Mouse (Mus musculus) hindbrain, embryonic 11.5 days (tissue): ENCODE results near the gene Kctd15. TPM values are rescaled to one million over a fixed set of nuclear protein-coding genes. Genes with fewer than 3 reads are reported as not detected.

ENCODE experiments used
- ATAC-seq: fragments of 200-750 bp; cut with Nextera tagmentation; 2 replicates; pipeline ENCODE4 v1.8.0; 2017; ENCODE audit warnings: mild to moderate bottlenecking, moderate TSS enrichment, moderate library complexity; ENCODE audit not compliant: low FRiP score
- DNase-seq: peaks from one replicate; pipeline ENCODE4 v3.0.0-alpha.2; 2015; ENCODE audit warnings: low spot score
- H3K27ac ChIP-seq: fragments of 300-500 bp; sonication (generic); 2 replicates; pipeline ENCODE4 v1.5.1; 2014; ENCODE audit warnings: mild to moderate bottlenecking, low read depth, low read length
- H3K27me3 ChIP-seq: fragments of 300-500 bp; sonication (generic); 2 replicates; pipeline ENCODE4 v1.6.1; 2014; ENCODE audit warnings: mild to moderate bottlenecking, low read length, moderate library complexity, mixed read lengths; ENCODE audit not compliant: control insufficient read depth, insufficient read depth
- H3K36me3 ChIP-seq: fragments of 300-500 bp; sonication (generic); 2 replicates; pipeline ENCODE4 v1.6.1; 2014; ENCODE audit warnings: mild to moderate bottlenecking, low read length, moderate library complexity, mixed read lengths; ENCODE audit not compliant: control insufficient read depth, insufficient read depth
- H3K4me1 ChIP-seq: fragments of 300-500 bp; sonication (generic); replicated peaks from 2 replicates; pipeline ENCODE4 v1.6.1; 2014; ENCODE audit warnings: low read length, mixed read lengths; ENCODE audit not compliant: control insufficient read depth, insufficient read depth
- H3K4me2 ChIP-seq: fragments of 300-500 bp; sonication (generic); replicated peaks from 2 replicates; pipeline ENCODE4 v1.6.1; 2014; ENCODE audit warnings: mild to moderate bottlenecking, low read depth, low read length
- H3K4me3 ChIP-seq: fragments of 300-500 bp; sonication (generic); 2 replicates; pipeline ENCODE4 v1.5.1; 2014; ENCODE audit warnings: low read depth, low read length
- H3K9ac ChIP-seq: fragments of 300-500 bp; sonication (generic); 2 replicates; pipeline ENCODE4 v1.6.1; 2014; ENCODE audit warnings: low read depth, low read length
- H3K9me3 ChIP-seq: fragments of 300-500 bp; sonication (generic); 2 replicates; pipeline ENCODE4 v1.6.1; 2016; ENCODE audit warnings: low read length; ENCODE audit not compliant: control insufficient read depth
- WGBS: fragments of 180-500 bp; shearing (Covaris S2); extraction: QIAGEN DNeasy Blood & Tissue Kit; methylation state at CpG from one replicate; pipeline ENCODE4 v1.1.7; 2014; 5-methylcytosine and 5-hydroxymethylcytosine counted together
- polyA plus RNA-seq: library from polyadenylated mRNA; unstranded; fragments of >200 nt; fragmentation: Nextera tagmentation; extraction: Ambion mirVana; gene quantifications from 2 replicates; pipeline ENCODE4 v1.2.1, GENCODE M21; 2014

Kctd15 gene
- 12.2 and 17.0 TPM in 2 replicates for polyA plus RNA-seq

DNA sequence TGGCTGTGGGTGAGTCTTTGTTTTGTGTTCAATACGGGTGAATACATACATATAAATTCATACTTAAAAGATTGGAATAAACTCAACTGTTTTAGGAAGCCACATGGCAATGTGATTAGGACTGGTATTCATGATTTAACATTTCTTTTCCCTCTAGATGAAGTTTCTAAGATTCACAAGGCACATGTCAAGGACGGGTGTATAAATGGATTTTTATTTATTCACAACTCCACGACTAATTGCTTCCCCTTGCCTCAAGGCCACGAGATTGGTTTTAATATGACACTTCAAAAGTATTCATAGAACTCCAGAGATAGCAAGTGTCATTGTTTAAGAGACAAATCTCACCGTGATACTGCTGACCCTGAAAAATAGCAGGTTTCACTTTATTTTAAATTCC lies at the start of gene Kctd15:
Gene Kctd15, minus strand, starts transcription at position 101 of the 400 bp plus-strand sequence.
- peak within 1 kb of the TSS; percentile 99 for H3K27ac ChIP-seq
- H3K4me1 ChIP-seq: peaks cover 4% of the 10 kb centered on the region; the same call in 1 of the 2 replicates
- no peaks in the 10 kb centered on the region for H3K36me3 ChIP-seq
- DNase-seq (no peak), ATAC-seq (no peak)
- H3K9me3 ChIP-seq: no peaks in the 10 kb centered on the region
- 68% methylated on average over 5 of the region's 5 CpGs for WGBS
- peak within 1 kb of the TSS; percentile 74 for H3K4me2 ChIP-seq
- H3K27me3 ChIP-seq: no peaks in the 10 kb centered on the region; the same call in 1 of the 2 replicates
- peak within 1 kb of the TSS; percentile 97; the same call in 1 of the 2 replicates for H3K9ac ChIP-seq
- peak within 1 kb of the TSS; percentile 91 for H3K4me3 ChIP-seq

- no peaks in the 10 kb centered on the region for H3K36me3 ChIP-seq
- H3K9me3 ChIP-seq: no peaks in the 10 kb centered on the region
- ATAC-seq (no peak), DNase-seq (no peak)
- no peak overlapping the region for H3K27ac ChIP-seq
- H3K4me3 ChIP-seq: no peak overlapping the region
- peaks cover 3% of the 10 kb centered on the region; the same call in 1 of the 2 replicates for H3K4me1 ChIP-seq
- 40% methylated on average over 4 of the region's 4 CpGs for WGBS
- no peaks in the 10 kb centered on the region for H3K27me3 ChIP-seq
- no peak overlapping the region for H3K9ac ChIP-seq
- H3K4me2 ChIP-seq: no peak overlapping the region
These were observed 47.9 kb upstream of the Kctd15 start for GRCm38 (mm10) chr7:34704401-34704800.

- Histone ChIP-seq H3K4me1 (peaks cover 3% of the 10 kb centered on the region; the same call in 1 of the 2 replicates), H3K4me3 (no peak overlapping the region), H3K27ac (no peak overlapping the region), H3K27me3 (no peaks in the 10 kb centered on the region), H3K9me3 (no peaks in the 10 kb centered on the region), H3K9ac (no peak overlapping the region), H3K36me3 (no peaks in the 10 kb centered on the region), H3K4me2 (no peak overlapping the region)
- ATAC-seq: no peak
- DNase-seq: no peak
- WGBS: 55% methylated on average over 4 of the region's 4 CpGs
These were observed 46.9 kb upstream of the Kctd15 start for GRCm38 (mm10) chr7:34703437-34703836.

- no peak overlapping the region for H3K9ac ChIP-seq
- H3K4me3 ChIP-seq: no peak overlapping the region
- no peaks in the 10 kb centered on the region for H3K9me3 ChIP-seq
- H3K4me2 ChIP-seq: no peak overlapping the region
- no peak overlapping the region for H3K27ac ChIP-seq
- ATAC-seq: no peak
- H3K4me1 ChIP-seq: peaks cover 3% of the 10 kb centered on the region; the same call in 1 of the 2 replicates
- H3K27me3 ChIP-seq: no peaks in the 10 kb centered on the region
- WGBS: 16% methylated on average over 11 of the region's 11 CpGs
- no peaks in the 10 kb centered on the region for H3K36me3 ChIP-seq
- DNase-seq: peak; percentile 76
These were observed 46.3 kb upstream of the Kctd15 start for GRCm38 (mm10) chr7:34702718-34703351.

DNA sequence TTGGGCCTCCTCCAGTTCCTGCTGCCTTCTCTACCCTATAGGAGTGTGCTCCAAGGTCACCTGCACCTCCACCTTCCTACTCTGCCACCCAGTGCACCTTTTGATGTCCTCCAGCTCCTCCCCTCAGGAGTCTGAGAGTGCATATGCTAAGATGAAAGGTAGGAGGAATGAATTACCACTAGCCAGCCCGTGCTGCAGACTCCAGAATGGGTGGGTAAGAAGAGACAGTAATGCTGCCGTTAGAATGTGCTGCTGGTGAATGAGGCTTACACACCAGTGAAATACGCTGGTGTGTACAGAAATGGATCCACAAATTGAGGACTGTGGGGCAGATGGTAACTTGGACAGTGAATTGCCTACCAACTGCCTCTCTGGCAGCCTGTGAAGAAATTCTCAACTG lies 43.4 kb upstream of the Kctd15 start:
- H3K4me1 ChIP-seq: peaks cover under 1% of the 10 kb centered on the region; the same call in 1 of the 2 replicates
- H3K4me3 ChIP-seq: no peak overlapping the region
- DNase-seq (no peak), ATAC-seq (no peak)
- no peaks in the 10 kb centered on the region for H3K9me3 ChIP-seq
- no peak overlapping the region for H3K9ac ChIP-seq
- WGBS: 81% methylated on average over 3 of the region's 3 CpGs
- no peaks in the 10 kb centered on the region for H3K36me3 ChIP-seq
- H3K4me2 ChIP-seq: no peak overlapping the region
- H3K27ac ChIP-seq: no peak overlapping the region
- H3K27me3 ChIP-seq: no peaks in the 10 kb centered on the region

- no peak overlapping the region for H3K4me2 ChIP-seq
- H3K4me1 ChIP-seq: peaks cover 2% of the 10 kb centered on the region; the same call in 1 of the 2 replicates
- H3K36me3 ChIP-seq: no peaks in the 10 kb centered on the region
- ATAC-seq (no peak), DNase-seq (no peak)
- no peaks in the 10 kb centered on the region for H3K27me3 ChIP-seq
- no peak overlapping the region for H3K4me3 ChIP-seq
- 84% methylated on average over 9 of the region's 9 CpGs for WGBS
- no peak overlapping the region for H3K9ac ChIP-seq
- no peak overlapping the region for H3K27ac ChIP-seq
- no peaks in the 10 kb centered on the region for H3K9me3 ChIP-seq
These were observed 41.7 kb upstream of the Kctd15 start for GRCm38 (mm10) chr7:34698221-34698620.

- 65% methylated on average over 9 of the region's 9 CpGs for WGBS
- H3K36me3 ChIP-seq: no peaks in the 10 kb centered on the region
- H3K27ac ChIP-seq: peak overlapping the region; percentile 88
- H3K4me2 ChIP-seq: no peak overlapping the region
- H3K9me3 ChIP-seq: no peaks in the 10 kb centered on the region
- peaks cover 6% of the 10 kb centered on the region; the same call in 1 of the 2 replicates for H3K4me1 ChIP-seq
- no peaks in the 10 kb centered on the region for H3K27me3 ChIP-seq
- no peak overlapping the region for H3K9ac ChIP-seq
- no peak overlapping the region for H3K4me3 ChIP-seq
- DNase-seq (no peak), ATAC-seq (0 out of 2 replicates have a peak, but pooled peaks have one; percentile 41)
These were observed 39.6 kb upstream of the Kctd15 start for GRCm38 (mm10) chr7:34696086-34696485.

DNA sequence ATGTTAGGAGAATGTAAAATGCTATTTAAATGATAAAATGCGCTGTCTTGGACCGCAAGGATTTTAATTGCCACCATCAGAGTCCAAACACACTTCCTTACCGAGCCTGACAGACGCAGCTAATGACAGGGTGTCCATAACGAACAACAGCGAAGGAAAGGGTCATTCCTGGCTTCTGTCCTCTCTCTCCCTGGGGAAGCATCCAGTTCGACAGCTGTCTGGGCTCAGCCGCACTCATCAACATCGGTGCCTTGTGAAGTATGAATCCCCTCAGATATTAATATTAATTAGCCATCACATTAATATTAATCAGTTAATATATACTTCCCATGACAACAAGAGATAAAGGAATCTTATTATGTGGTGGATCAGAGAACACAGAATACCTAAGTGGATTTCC lies 38.4 kb upstream of the Kctd15 start:
- Histone ChIP-seq H3K9ac (no peak overlapping the region), H3K4me2 (no peak overlapping the region), H3K4me1 (peaks cover 12% of the 10 kb centered on the region; the same call in 1 of the 2 replicates), H3K4me3 (no peak overlapping the region), H3K36me3 (no peaks in the 10 kb centered on the region), H3K9me3 (no peaks in the 10 kb centered on the region), H3K27me3 (no peaks in the 10 kb centered on the region), H3K27ac (peak overlapping the region; percentile 88)
- DNase-seq (no peak), ATAC-seq (peak; percentile 62)
- WGBS: 44% methylated on average over 9 of the region's 9 CpGs

- no peak overlapping the region for H3K4me3 ChIP-seq
- WGBS: 96% methylated on average over 13 of the region's 13 CpGs
- H3K27me3 ChIP-seq: no peaks in the 10 kb centered on the region
- peaks cover 12% of the 10 kb centered on the region; the same call in 1 of the 2 replicates for H3K4me1 ChIP-seq
- no peaks in the 10 kb centered on the region for H3K36me3 ChIP-seq
- no peak overlapping the region for H3K4me2 ChIP-seq
- no peak for DNase-seq
- H3K9ac ChIP-seq: no peak overlapping the region
- peak overlapping the region; percentile 58; the same call in 1 of the 2 replicates for H3K27ac ChIP-seq
- H3K9me3 ChIP-seq: no peaks in the 10 kb centered on the region
- no peak for ATAC-seq
These were observed 37.4 kb upstream of the Kctd15 start for GRCm38 (mm10) chr7:34693916-34694315.
